Mouse (Mus musculus): ENCODE measurements around the gene Tmem14c.

GRCm38 (mm10) chr13:40978652-40979051 lies 37.4 kb upstream of the Tmem14c start:
- no peak for TF ChIP-seq POLR2A (IDR thresholded peaks at IDR 0.05; ENCODE audit: low read depth, low read length)
- no peak for TF ChIP-seq CTCF (conservative IDR thresholded peaks at IDR 0.05; ENCODE audit: insufficient read depth, insufficient read length, low read depth, low read length)

All from kidney, adult 2 months (tissue).